Mouse (Mus musculus) liver, postnatal 0 days (tissue): Measurements from ENCODE around the gene Fgb. TPM values are rescaled to one million over a fixed set of nuclear protein-coding genes. Genes with fewer than 3 reads are reported as not detected.

Experiments
- ATAC-seq: fragments of 200-750 bp; cut with Nextera tagmentation; 2 replicates; pipeline ENCODE4 v1.8.0; 2017; ENCODE audit warnings: mild to moderate bottlenecking, moderate library complexity
- DNase-seq: peaks from one replicate; pipeline ENCODE4 v3.0.0-alpha.2; 2016
- H3K27ac ChIP-seq: fragments of 300-500 bp; sonication (generic); 2 replicates; pipeline ENCODE4 v1.5.1; 2014; ENCODE audit warnings: antibody characterized with exemption, moderate library complexity, mild to moderate bottlenecking, low read depth
- H3K27me3 ChIP-seq: fragments of 300-500 bp; sonication (generic); 2 replicates; pipeline ENCODE4 v1.6.1; 2014; ENCODE audit warnings: low read length, control low read depth, mixed read lengths; ENCODE audit not compliant: insufficient read depth
- H3K36me3 ChIP-seq: fragments of 300-500 bp; sonication (generic); replicated peaks from 2 replicates; pipeline ENCODE4 v1.6.1; 2014; ENCODE audit warnings: mild to moderate bottlenecking, control low read depth, low read length, moderate library complexity, mixed read lengths; ENCODE audit not compliant: insufficient read depth
- H3K4me1 ChIP-seq: fragments of 300-500 bp; sonication (generic); 2 replicates; pipeline ENCODE4 v1.6.1; 2014; ENCODE audit warnings: antibody characterized with exemption, mild to moderate bottlenecking, control low read depth; ENCODE audit not compliant: insufficient read depth
- H3K4me2 ChIP-seq: fragments of 300-500 bp; sonication (generic); 2 replicates; pipeline ENCODE4 v1.6.1; 2014; ENCODE audit warnings: low read depth, mild to moderate bottlenecking, low read length, moderate library complexity, mixed read lengths
- H3K4me3 ChIP-seq: fragments of 300-500 bp; sonication (generic); 2 replicates; pipeline ENCODE4 v1.5.1; 2014; ENCODE audit warnings: low read depth, low read length
- H3K9ac ChIP-seq: fragments of 300-500 bp; sonication (generic); replicated peaks from 2 replicates; pipeline ENCODE4 v1.6.1; 2014; ENCODE audit warnings: mild to moderate bottlenecking, moderate library complexity
- H3K9me3 ChIP-seq: fragments of 300-500 bp; sonication (generic); 2 replicates; pipeline ENCODE4 v1.6.1; 2016; ENCODE audit warnings: mild to moderate bottlenecking, control low read depth, low read length, mixed read lengths
- CTCF ChIP-seq: sonication (generic); IDR thresholded peaks from 2 replicates; pipeline ENCODE4 v1.5.1; 2016; ENCODE audit warnings: antibody characterized with exemption, low read depth
- EP300 ChIP-seq: IDR thresholded peaks from 2 replicates; pipeline ENCODE4 v1.6.1; 2016; ENCODE audit warnings: antibody characterized with exemption, low read depth, mild to moderate bottlenecking
- WGBS: fragments of 180-500 bp; shearing (Covaris S2); extraction: QIAGEN DNeasy Blood & Tissue Kit; methylation state at CpG from one replicate; pipeline ENCODE4 v1.1.7; 2014; ENCODE audit not compliant: insufficient replicate concordance; 5-methylcytosine and 5-hydroxymethylcytosine counted together
- polyA plus RNA-seq: library from polyadenylated mRNA; unstranded; fragments of >200 nt; fragmentation: Nextera tagmentation; extraction: Ambion mirVana; gene quantifications from 2 replicates; pipeline ENCODE4 v1.2.1, GENCODE M21; 2015

The Fgb gene
- polyA plus RNA-seq, 1 experiment from 2014 or later: 2,723 TPM

DNA sequence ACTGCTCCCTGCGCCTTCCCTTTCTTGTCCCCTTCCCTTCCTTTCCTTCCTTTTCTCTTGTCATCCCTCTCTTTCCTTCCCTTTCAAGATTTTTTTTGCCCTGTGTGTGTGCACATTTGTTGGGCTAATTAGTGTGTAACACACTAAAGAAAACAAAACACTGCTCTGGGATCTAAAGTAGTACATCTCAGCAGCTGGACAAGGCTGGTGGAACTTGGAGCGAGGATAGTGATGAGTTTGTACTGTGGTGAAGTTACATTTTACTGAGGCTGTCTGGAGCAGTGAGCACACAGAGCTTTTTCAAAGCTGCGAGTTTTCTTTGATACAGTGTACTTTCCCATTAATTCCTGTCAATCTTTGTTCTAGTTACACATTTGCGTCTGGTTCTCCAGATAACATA is 20.6 kb upstream of the Fgb start:
- TF ChIP-seq EP300 (no peak), CTCF (no peak)
- Histone ChIP-seq H3K4me1 (peaks cover 4% of the 10 kb centered on the region), H3K27ac (no peak overlapping the region), H3K27me3 (no peaks in the 10 kb centered on the region), H3K4me2 (no peak overlapping the region), H3K4me3 (no peak overlapping the region), H3K9me3 (no peaks in the 10 kb centered on the region), H3K36me3 (peaks cover 60% of the 10 kb centered on the region), H3K9ac (no peak overlapping the region)
- DNase-seq (no peak), ATAC-seq (no peak)
- WGBS: 85% methylated on average over 4 of the region's 4 CpGs

GRCm38 (mm10) chr3:83068869-83069268 is 19.2 kb upstream of the Fgb start:
- no peak for TF ChIP-seq CTCF
- no peak for TF ChIP-seq EP300
- 93% methylated on average over 13 of the region's 13 CpGs for WGBS
- Histone ChIP-seq H3K4me3 (no peak overlapping the region), H3K4me2 (no peak overlapping the region), H3K27ac (no peak overlapping the region), H3K9ac (no peak overlapping the region), H3K27me3 (no peaks in the 10 kb centered on the region), H3K36me3 (peaks cover 60% of the 10 kb centered on the region), H3K9me3 (no peaks in the 10 kb centered on the region), H3K4me1 (peaks cover 4% of the 10 kb centered on the region)
- DNase-seq (no peak), ATAC-seq (no peak)

GRCm38 (mm10) chr3:83067920-83068319 is 18.3 kb upstream of the Fgb start:
- 85% methylated on average over 9 of the region's 9 CpGs for WGBS
- no peak overlapping the region for H3K9ac ChIP-seq
- H3K27me3 ChIP-seq: no peaks in the 10 kb centered on the region
- DNase-seq (no peak), ATAC-seq (no peak)
- no peak overlapping the region for H3K27ac ChIP-seq
- H3K4me3 ChIP-seq: no peak overlapping the region
- H3K4me2 ChIP-seq: no peak overlapping the region
- H3K9me3 ChIP-seq: no peaks in the 10 kb centered on the region
- no peak for TF ChIP-seq EP300
- no peak for TF ChIP-seq CTCF
- H3K4me1 ChIP-seq: no peaks in the 10 kb centered on the region; the same call in 1 of the 2 replicates
- H3K36me3 ChIP-seq: peaks cover 67% of the 10 kb centered on the region

- 85% methylated on average over 2 of the region's 2 CpGs for WGBS
These were observed 7.4 kb upstream of the Fgb start for GRCm38 (mm10) chr3:83057046-83057445.

DNA sequence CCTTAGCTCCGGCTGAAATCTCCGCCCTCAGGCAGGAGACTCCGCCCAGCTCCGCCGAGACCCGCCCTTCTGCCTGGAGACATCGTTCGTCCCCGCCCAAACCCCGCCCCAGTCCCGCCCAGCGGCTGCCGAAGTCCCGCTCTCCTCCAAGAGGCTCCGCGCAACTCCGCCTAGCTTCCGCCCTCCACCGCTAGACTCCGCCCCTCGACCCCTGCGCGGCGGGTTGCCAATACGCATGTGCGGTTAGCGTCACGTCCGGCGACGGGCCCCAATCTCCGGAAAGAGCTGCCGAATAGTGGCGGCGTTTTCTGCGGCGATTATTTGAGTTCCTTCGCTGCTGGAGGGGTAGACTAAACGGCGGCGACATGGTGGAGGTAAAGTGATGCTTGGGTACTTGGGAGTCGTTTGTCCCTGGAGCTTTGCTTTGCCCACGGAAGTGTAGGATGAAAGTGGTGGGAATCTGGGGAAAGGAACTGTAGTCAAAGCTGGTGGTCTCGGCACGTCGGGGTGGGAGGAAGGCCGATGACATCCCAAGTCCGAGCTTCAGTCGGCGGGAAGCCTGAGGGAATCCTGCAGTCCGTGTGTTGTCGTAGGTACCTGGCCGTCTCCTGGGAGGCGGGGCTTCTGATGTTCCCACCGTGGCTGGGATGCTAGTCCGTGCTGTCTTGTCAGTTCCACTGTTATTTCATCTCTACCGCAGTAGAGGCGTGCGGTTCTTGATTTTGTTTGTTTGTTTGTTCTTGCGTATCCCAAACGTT is 5.8 kb upstream of the Fgb start, which contains the start of gene Plrg1:
Plrg1 (plus strand) TSS at position 242 of the 758 bp plus-strand sequence.
- TF ChIP-seq EP300 (no peak), CTCF (no peak)
- peak within 1 kb of the TSS; percentile 91 for H3K9ac ChIP-seq
- under 1% methylated on average over 60 of the region's 61 CpGs for WGBS
- H3K4me2 ChIP-seq: peak within 1 kb of the TSS; percentile 83
- H3K4me1 ChIP-seq: peaks cover 9% of the 10 kb centered on the region
- H3K36me3 ChIP-seq: peaks cover 29% of the 10 kb centered on the region
- peak; percentile 100 for DNase-seq
- H3K27me3 ChIP-seq: no peaks in the 10 kb centered on the region
- ATAC-seq: peak; percentile 98
- H3K4me3 ChIP-seq: peak within 1 kb of the TSS; percentile 83
- H3K27ac ChIP-seq: peak within 1 kb of the TSS; percentile 81
- H3K9me3 ChIP-seq: no peaks in the 10 kb centered on the region

More at GRCm38 (mm10) chr3:83057046-83057445, 7.4 kb upstream of the Fgb start:
- H3K27ac ChIP-seq: no peak overlapping the region
- no peaks in the 10 kb centered on the region for H3K27me3 ChIP-seq
- H3K36me3 ChIP-seq: peaks cover 44% of the 10 kb centered on the region
- H3K4me1 ChIP-seq: peaks cover 9% of the 10 kb centered on the region
- ATAC-seq (no peak), DNase-seq (no peak)
- TF ChIP-seq CTCF: no peak
- no peak for TF ChIP-seq EP300
- H3K9me3 ChIP-seq: no peaks in the 10 kb centered on the region
- H3K4me3 ChIP-seq: no peak overlapping the region
- H3K9ac ChIP-seq: no peak overlapping the region
- H3K4me2 ChIP-seq: no peak overlapping the region

DNA sequence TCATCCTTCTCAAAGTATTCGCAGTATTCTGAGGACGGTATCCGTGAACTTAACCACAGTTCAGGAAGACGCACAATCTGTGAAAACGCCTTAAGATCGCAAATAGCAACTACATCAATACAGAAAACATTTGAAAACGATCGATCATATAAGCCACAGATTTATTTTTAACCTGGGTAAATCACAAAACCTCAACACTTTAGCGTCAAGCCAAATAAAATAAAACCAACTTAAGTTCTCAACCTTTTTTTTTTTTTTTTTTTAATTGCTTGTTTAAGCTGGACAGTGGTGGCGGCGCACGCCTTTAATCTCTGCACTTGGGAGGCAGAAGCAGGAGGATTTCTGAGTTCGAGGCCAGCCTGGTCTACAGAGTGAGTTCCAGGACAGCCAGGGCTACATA is 5.1 kb upstream of the Fgb start:
- DNase-seq: no peak
- no peak for TF ChIP-seq CTCF
- no peak for TF ChIP-seq EP300
- Histone ChIP-seq H3K27me3 (no peaks in the 10 kb centered on the region), H3K4me3 (peak overlapping the region; percentile 83), H3K9me3 (no peaks in the 10 kb centered on the region), H3K4me2 (peak overlapping the region; percentile 83), H3K4me1 (peaks cover 9% of the 10 kb centered on the region), H3K9ac (no peak overlapping the region), H3K36me3 (peaks cover 22% of the 10 kb centered on the region), H3K27ac (no peak overlapping the region)
- WGBS: 23% methylated on average over 13 of the region's 13 CpGs
- peak; percentile 2 for ATAC-seq
